Mouse (Mus musculus) cerebellum, adult 2 months (tissue): ENCODE data around the gene Olfr374. TPM values are rescaled to one million over a fixed set of nuclear protein-coding genes. Genes with fewer than 3 reads are reported as not detected.
"Not testable (repeated sequence)": the region's sequence is repeated elsewhere in the genome, so short reads cannot be mapped to it uniquely, and the experiment has no call there.

Experiments used
- DNase-seq, 2 experiments: peaks; one replicate each; pipeline ENCODE4 v3.0.0; 2021
- H3K27ac ChIP-seq: fragments of 200-500 bp; 2 replicates; pipeline ENCODE4 v1.5.1; 2012; ENCODE audit warnings: low read length, control low read depth, inconsistent platforms; ENCODE audit not compliant: insufficient read depth
- H3K27me3 ChIP-seq: fragments of 200-500 bp; 2 replicates; pipeline ENCODE4 v1.6.1; 2012; ENCODE audit warnings: inconsistent platforms, mild to moderate bottlenecking, low read length, moderate library complexity; ENCODE audit not compliant: control insufficient read depth, insufficient read depth
- H3K4me1 ChIP-seq: fragments of 200-500 bp; 2 replicates; pipeline ENCODE4 v1.6.1; 2011; ENCODE audit warnings: low read length; ENCODE audit not compliant: control insufficient read depth, insufficient read depth
- H3K4me3 ChIP-seq: fragments of 200-500 bp; replicated peaks from 2 replicates; pipeline ENCODE3; 2011; ENCODE audit warnings: mild to moderate bottlenecking, low read depth, low read length, control low read depth; ENCODE audit not compliant: insufficient read depth
- CTCF ChIP-seq: fragments of 200-500 bp; IDR thresholded peaks from 2 replicates; pipeline ENCODE4 v1.5.1; 2011; ENCODE audit warnings: low read depth, mild to moderate bottlenecking, control low read depth, low read length, moderate library complexity, borderline replicate concordance; ENCODE audit not compliant: insufficient read depth
- POLR2A ChIP-seq: fragments of 200-500 bp; IDR thresholded peaks from 2 replicates; pipeline ENCODE4 v1.6.1; 2011; ENCODE audit warnings: low read length, control low read depth, borderline replicate concordance; ENCODE audit not compliant: insufficient read depth
- WGBS: fragments of 180-500 bp; shearing (Covaris S2); methylation state at CpG from one replicate; pipeline ENCODE4 v1.1.7; 2018; 5-methylcytosine and 5-hydroxymethylcytosine counted together
- polyA plus RNA-seq: library from polyadenylated mRNA; depleted of rRNA; stranded (reverse); fragments of >200 nt; gene quantifications from 2 replicates; pipeline ENCODE4 v1.2.3, GENCODE M21; 2012

Olfr374 gene
- polyA plus RNA-seq, 1 experiment, result not detected

DNA sequence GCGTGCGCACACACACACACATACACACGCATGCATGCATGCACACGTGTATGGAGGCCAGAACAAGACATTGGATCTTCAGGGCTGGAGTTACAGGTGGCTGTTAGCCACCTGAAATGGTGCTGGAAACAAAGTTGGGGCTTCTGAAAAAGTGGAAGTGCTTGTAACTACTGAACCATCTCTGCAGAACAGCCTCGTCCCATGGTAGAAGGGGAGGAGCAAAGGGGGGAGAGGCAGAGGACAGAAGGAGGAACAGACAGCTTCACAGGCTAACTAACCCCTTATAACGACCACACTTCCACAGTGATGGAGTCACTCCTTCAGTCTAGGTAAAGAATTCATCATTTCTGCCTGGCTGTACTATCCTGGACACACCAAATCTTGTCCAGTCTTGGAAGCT is 4.0 kb downstream of the Olfr374 start:
- H3K4me1 ChIP-seq, result no peaks in the 10 kb centered on the region
- no peak overlapping the region for H3K4me3 ChIP-seq
- no peak for DNase-seq
- no peak for TF ChIP-seq POLR2A
- TF ChIP-seq CTCF, result no peak
- H3K27ac ChIP-seq, result no peak overlapping the region
- no peaks in the 10 kb centered on the region for H3K27me3 ChIP-seq
- 71% methylated on average over 6 of the region's 6 CpGs for WGBS

- no peak for DNase-seq
- Histone ChIP-seq H3K27me3 (no peaks in the 10 kb centered on the region), H3K27ac (no peak overlapping the region), H3K4me1 (no peaks in the 10 kb centered on the region), H3K4me3 (no peak overlapping the region)
- no peak for TF ChIP-seq POLR2A
- WGBS, result 69% methylated on average over 3 of the region's 3 CpGs
Observed at GRCm38 (mm10) chr8:72112486-72112885, 5.6 kb downstream of the Olfr374 start.

- WGBS, result 82% methylated on average over 2 of the region's 2 CpGs
Observed at GRCm38 (mm10) chr8:72115202-72115601, 8.4 kb downstream of the Olfr374 start.

DNA sequence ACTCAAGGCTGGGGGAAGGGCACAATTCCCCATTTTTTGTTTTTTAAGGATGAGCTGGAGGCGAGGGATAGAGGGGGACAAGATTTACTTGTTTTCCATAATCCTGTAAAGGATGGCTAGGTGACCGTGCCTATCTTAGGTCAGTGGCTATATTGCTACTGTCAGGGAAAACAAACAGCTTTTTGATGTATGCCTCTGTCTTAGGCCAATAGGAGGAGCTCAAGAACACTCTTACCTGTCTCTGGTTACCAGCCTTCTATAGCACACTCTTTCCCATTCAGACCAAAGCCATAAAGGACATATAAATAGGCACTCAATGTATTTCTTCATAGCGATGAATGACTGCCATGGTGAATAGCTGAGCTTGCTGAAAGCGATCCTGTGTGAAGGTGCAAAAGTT is 11.8 kb downstream of the Olfr374 start:
- Histone ChIP-seq H3K27ac (no peak overlapping the region), H3K4me3 (no peak overlapping the region), H3K27me3 (no peaks in the 10 kb centered on the region), H3K4me1 (no peaks in the 10 kb centered on the region)
- DNase-seq, result no peak
- WGBS, result 49% methylated on average over 4 of the region's 4 CpGs
- no peak for TF ChIP-seq CTCF
- TF ChIP-seq POLR2A, result no peak

More at GRCm38 (mm10) chr8:72115202-72115601, 8.4 kb downstream of the Olfr374 start:
- H3K27ac ChIP-seq, result no peak overlapping the region
- H3K4me3 ChIP-seq, result no peak overlapping the region
- H3K27me3 ChIP-seq, result no peaks in the 10 kb centered on the region
- H3K4me1 ChIP-seq, result no peaks in the 10 kb centered on the region
- TF ChIP-seq CTCF (no peak), POLR2A (no peak)
- no peak for DNase-seq

DNA sequence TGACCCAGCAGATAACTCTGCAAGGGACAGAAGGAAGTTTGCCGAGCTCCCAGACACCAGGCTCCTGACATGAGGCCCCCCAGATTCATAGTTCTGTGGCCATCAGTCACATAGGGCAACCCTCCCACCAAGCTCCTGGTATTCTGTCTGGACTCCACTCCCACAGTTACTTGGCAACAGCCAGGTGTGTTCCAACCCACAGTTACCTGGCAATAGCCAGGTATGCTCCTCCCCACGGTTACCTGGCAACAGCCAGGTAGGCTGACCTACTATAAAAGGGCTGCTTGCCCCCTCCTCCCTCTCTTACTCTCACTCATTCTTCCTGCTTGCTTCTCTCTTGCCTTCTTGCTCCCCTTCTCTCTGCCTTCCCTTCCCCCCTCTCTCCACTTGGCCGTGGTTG is 14.6 kb downstream of the Olfr374 start:
- H3K4me3 ChIP-seq, H3K27me3 ChIP-seq, H3K4me1 ChIP-seq, H3K27ac ChIP-seq, DNase-seq: not testable (repeated sequence)
- 67% methylated on average over 3 of the region's 3 CpGs for WGBS

- no peak for DNase-seq
- TF ChIP-seq POLR2A (no peak), CTCF (no peak)
- Histone ChIP-seq H3K4me3 (no peak overlapping the region), H3K27ac (no peak overlapping the region), H3K27me3 (no peaks in the 10 kb centered on the region), H3K4me1 (no peaks in the 10 kb centered on the region)
- 69% methylated on average over 1 of the region's 1 CpGs for WGBS
Observed at GRCm38 (mm10) chr8:72121997-72122396, 15.2 kb downstream of the Olfr374 start.

GRCm38 (mm10) chr8:72127834-72128233 is 21.0 kb downstream of the Olfr374 start:
- no peak overlapping the region for H3K27ac ChIP-seq
- DNase-seq, result no peak
- no peak overlapping the region for H3K4me3 ChIP-seq
- 89% methylated on average over 1 of the region's 1 CpGs for WGBS
- no peaks in the 10 kb centered on the region for H3K27me3 ChIP-seq
- no peaks in the 10 kb centered on the region for H3K4me1 ChIP-seq
- TF ChIP-seq CTCF (no peak), POLR2A (no peak)

GRCm38 (mm10) chr8:72131251-72131650 is 24.4 kb downstream of the Olfr374 start:
- no peak for TF ChIP-seq CTCF
- TF ChIP-seq POLR2A, result no peak
- Histone ChIP-seq H3K27ac (no peak overlapping the region), H3K4me1 (no peaks in the 10 kb centered on the region), H3K27me3 (no peaks in the 10 kb centered on the region), H3K4me3 (no peak overlapping the region)
- no peak for DNase-seq
- WGBS, result 93% methylated on average over 2 of the region's 2 CpGs

DNA sequence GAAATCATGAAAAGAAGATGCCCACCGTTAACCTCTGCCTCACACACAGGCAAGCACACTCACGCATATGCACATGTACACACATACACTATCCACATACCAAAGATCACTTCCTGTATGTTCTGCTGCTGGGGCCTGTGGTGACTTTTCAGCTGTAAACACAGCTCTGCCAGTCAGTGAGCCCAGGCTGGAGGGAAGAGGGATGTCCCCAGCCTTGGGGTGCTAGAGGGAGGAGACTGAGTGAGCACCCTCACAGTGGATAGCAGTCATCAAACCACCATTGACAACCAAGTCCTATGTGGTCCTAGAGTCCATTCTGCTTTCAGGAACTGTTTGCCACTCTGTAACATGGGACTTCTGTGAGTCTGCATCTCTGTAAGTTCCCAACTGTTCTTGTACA is 25.1 kb downstream of the Olfr374 start:
- Histone ChIP-seq H3K27me3 (no peaks in the 10 kb centered on the region), H3K4me3 (no peak overlapping the region), H3K27ac (no peak overlapping the region), H3K4me1 (no peaks in the 10 kb centered on the region)
- TF ChIP-seq CTCF, result no peak
- no peak for TF ChIP-seq POLR2A
- DNase-seq, result no peak
- WGBS, result 87% methylated on average over 2 of the region's 2 CpGs
